ENCODE assay signal across 14 mouse cellular contexts in the genomic region with DNA sequence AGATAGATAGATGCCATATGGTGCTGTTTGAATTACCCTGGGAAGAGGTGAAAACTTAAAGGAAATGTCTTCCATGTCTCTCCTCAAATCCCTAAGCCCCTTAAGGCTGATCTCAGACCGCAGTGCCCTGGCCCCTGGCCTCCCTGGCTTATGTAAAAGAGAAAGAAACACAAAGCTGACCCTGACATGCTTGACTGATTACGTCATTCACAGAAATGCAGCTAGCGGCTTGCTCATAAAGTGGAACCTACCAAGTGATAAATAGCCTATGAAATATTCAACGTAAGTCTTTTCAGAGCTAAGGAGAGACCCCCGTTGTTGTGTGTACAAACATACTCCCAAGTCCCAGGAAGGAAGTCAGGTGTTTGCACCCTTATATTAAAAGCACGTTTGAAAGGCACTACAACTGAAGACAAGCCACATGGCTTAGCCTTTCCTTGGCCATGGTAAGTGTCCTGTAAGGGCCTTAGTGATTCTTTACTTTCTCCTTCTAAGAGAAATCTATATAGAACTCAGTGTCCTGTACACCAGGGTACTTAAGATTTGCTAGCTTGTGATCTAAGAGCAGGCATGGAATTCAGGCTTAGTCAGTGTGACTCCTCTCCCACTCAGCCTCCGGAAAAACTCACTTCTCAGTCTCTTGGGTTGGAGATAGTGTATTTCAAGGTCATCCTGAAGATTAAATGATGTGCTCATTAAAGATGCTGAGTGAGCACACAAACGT. TPM values are rescaled to one million over a fixed set of nuclear protein-coding genes. Genes with fewer than 3 reads are reported as not detected.
DNase-seq lines count a peak whose midpoint lies in the region; ATAC-seq and TF ChIP-seq lines count a peak whose summit lies in the region.
"Had no signal": no experiment of that assay in that cellular context is flagged by ENCODE, and none has a peak within 500 bp of the region (broad histone marks: within the 10 kb centered on the region; RNA-seq: fewer than 3 reads in every experiment).

No protein-coding gene starts in this region.

- H3K9ac ChIP-seq in heart, embryonic 11.5 days (ENCODE audit: low read depth, low read length): no peak overlapping the region
- no peak overlapping the region for H3K9ac ChIP-seq in liver, adult 2 months (ENCODE audit: low read depth, low read length)
- no peak overlapping the region for H3K9ac ChIP-seq in CH12.LX (ENCODE audit: insufficient read depth, low read depth)
- no peak overlapping the region for H3K9ac ChIP-seq in liver, postnatal 0 days (replicated peaks)
- H3K9ac ChIP-seq: forebrain, embryonic 12.5 days; limb, embryonic 13.5 days had no signal

- H3K4me1 ChIP-seq in heart, embryonic 10.5 days: peaks cover 10% of the 10 kb centered on the region; the same call in 1 of the 2 replicates
- H3K4me1 ChIP-seq in heart, embryonic 11.5 days (ENCODE audit: control insufficient read depth, insufficient read depth, low read length): peaks cover 4% of the 10 kb centered on the region; the same call in 1 of the 2 replicates
- peaks cover 9% of the 10 kb centered on the region for H3K4me1 ChIP-seq in liver, adult 2 months (ENCODE audit: control insufficient read depth, insufficient read depth, low read length)
- H3K4me1 ChIP-seq in CH12.LX (ENCODE audit: control insufficient read depth in 1 of 2, insufficient read depth in 2 of 2): peaks cover 5 to 12% of the 10 kb centered on the region in 2 experiments
- peaks cover 8% of the 10 kb centered on the region; the same call in 1 of the 2 replicates for H3K4me1 ChIP-seq in liver, postnatal 0 days (ENCODE audit: insufficient read depth)

- TF ChIP-seq EP300 in CH12.LX (IDR thresholded peaks at IDR 0.05; ENCODE audit: low read length): no peak
- TF ChIP-seq EP300 in liver, postnatal 0 days (IDR thresholded peaks at IDR 0.05; ENCODE audit: low read depth): no peak

- in situ Hi-C loops in CH12.LX (cut with MboI; ENCODE audit: low pct_ligation_motif_present, low pct_unique_long_range_greater_than_20kb, low sequenced_read_pairs): no loop called here

- WGBS in heart, embryonic 10.5 days: 49% methylated on average over 8 of the region's 8 CpGs
- WGBS in heart, embryonic 11.5 days (ENCODE audit: insufficient replicate concordance): 43% methylated on average over 8 of the region's 8 CpGs
- WGBS in liver, adult 2 months: 41% methylated on average over 8 of the region's 8 CpGs
- WGBS in liver, postnatal 0 days (ENCODE audit: insufficient replicate concordance): 38% methylated on average over 8 of the region's 8 CpGs

- no peak for DNase-seq in heart, embryonic 10.5 days (ENCODE audit: low spot score)
- DNase-seq in liver, adult 2 months (ENCODE audit: extremely low read depth, low read depth, low spot score): peak; percentile 50
- DNase-seq in liver (no peak), CH12.LX (ENCODE audit: extremely low read depth) (no peak)
- DNase-seq in liver, postnatal 0 days: no peak
- DNase-seq in left cerebral cortex, adult 9 months (ENCODE audit: low spot score in 2 of 2): no peak
- no peak for DNase-seq in cerebellum, adult 18-20 months
- DNase-seq: gastrocnemius, postnatal 10 days; kidney, postnatal 14 days; lung, postnatal 36 days had no signal

- no peak for ATAC-seq in heart, embryonic 11.5 days (replicated peaks; ENCODE audit: insufficient number of reproducible peaks, low FRiP score, low TSS enrichment)
- no peak for ATAC-seq in liver, postnatal 0 days
- ATAC-seq: hindbrain, postnatal 0 days had no signal

- H3K27me3 ChIP-seq in heart, embryonic 10.5 days (ENCODE audit: insufficient read depth, poor library complexity, severe bottlenecking): no peaks in the 10 kb centered on the region
- no peaks in the 10 kb centered on the region for H3K27me3 ChIP-seq in heart, embryonic 11.5 days (ENCODE audit: control insufficient read depth, insufficient read depth, low read length)
- no peaks in the 10 kb centered on the region for H3K27me3 ChIP-seq in liver, adult 2 months (ENCODE audit: control insufficient read depth, insufficient read depth, low read length)
- no peaks in the 10 kb centered on the region for H3K27me3 ChIP-seq in CH12.LX (replicated peaks)
- no peaks in the 10 kb centered on the region for H3K27me3 ChIP-seq in liver, postnatal 0 days (ENCODE audit: insufficient read depth, low read length)
- H3K27me3 ChIP-seq: forebrain, embryonic 12.5 days; limb, embryonic 13.5 days had no signal

- no peaks in the 10 kb centered on the region for H3K9me3 ChIP-seq in heart, embryonic 10.5 days
- no peaks in the 10 kb centered on the region for H3K9me3 ChIP-seq in heart, embryonic 11.5 days (replicated peaks; ENCODE audit: control insufficient read depth, low read length)
- peaks cover 2% of the 10 kb centered on the region for H3K9me3 ChIP-seq in CH12.LX (replicated peaks; ENCODE audit: low read length)
- H3K9me3 ChIP-seq in liver, postnatal 0 days (ENCODE audit: low read length): no peaks in the 10 kb centered on the region
- H3K9me3 ChIP-seq: forebrain, embryonic 12.5 days; limb, embryonic 13.5 days had no signal

- H3K4me3 ChIP-seq in heart, embryonic 10.5 days: no peak overlapping the region
- H3K4me3 ChIP-seq in heart, embryonic 11.5 days (ENCODE audit: low read depth, low read length): no peak overlapping the region
- no peak overlapping the region for H3K4me3 ChIP-seq in liver, adult 2 months (ENCODE audit: insufficient read depth, low read depth, low read length)
- H3K4me3 ChIP-seq in CH12.LX (replicated peaks in 1 of 3; ENCODE audit: low read depth in 2 of 3, low read length in 2 of 3, poor library complexity in 1 of 3): no peak overlapping the region
- H3K4me3 ChIP-seq in liver, postnatal 0 days (ENCODE audit: low read depth, low read length): no peak overlapping the region
- H3K4me3 ChIP-seq: forebrain, embryonic 12.5 days; limb, embryonic 13.5 days had no signal

- TF ChIP-seq CTCF in liver, adult 2 months (IDR thresholded peaks at IDR 0.05; ENCODE audit: low read depth, low read length): no peak
- TF ChIP-seq CTCF in CH12.LX (conservative IDR thresholded peaks at IDR 0.05 in 1 of 2, IDR thresholded peaks at IDR 0.05 in 1 of 2; ENCODE audit: low read depth in 2 of 2, low read length in 2 of 2): no peak
- TF ChIP-seq CTCF in liver, postnatal 0 days (IDR thresholded peaks at IDR 0.05; ENCODE audit: low read depth): no peak

- no peak overlapping the region for H3K4me2 ChIP-seq in heart, embryonic 11.5 days
- H3K4me2 ChIP-seq in CH12.LX (ENCODE audit: insufficient read depth, low read depth, poor library complexity, severe bottlenecking): peak overlapping the region; percentile 45
- no peak overlapping the region for H3K4me2 ChIP-seq in liver, postnatal 0 days (ENCODE audit: low read depth, low read length)
- H3K4me2 ChIP-seq: forebrain, embryonic 12.5 days; limb, embryonic 13.5 days had no signal

- TF ChIP-seq POLR2A in liver, adult 2 months (IDR thresholded peaks at IDR 0.05; ENCODE audit: extremely low read depth, insufficient read depth, low read length): no peak
- TF ChIP-seq POLR2A in CH12.LX (IDR thresholded peaks at IDR 0.05; ENCODE audit: low read depth, low read length): no peak; the same call in 1 of the 2 replicates

- H3K27ac ChIP-seq in heart, embryonic 10.5 days: peak overlapping the region; percentile 29; the same call in 1 of the 2 replicates
- H3K27ac ChIP-seq in heart, embryonic 11.5 days (ENCODE audit: low read depth, low read length): no peak overlapping the region
- peak overlapping the region; percentile 26; the same call in 1 of the 2 replicates for H3K27ac ChIP-seq in liver, adult 2 months (replicated peaks; ENCODE audit: insufficient read depth, low read depth, low read length)
- H3K27ac ChIP-seq in CH12.LX (ENCODE audit: insufficient read depth, low read depth): no peak overlapping the region
- 0 out of 2 replicates have a peak overlapping the region, but pooled peaks have one; percentile 39 for H3K27ac ChIP-seq in liver, postnatal 0 days (ENCODE audit: low read depth)
- H3K27ac ChIP-seq: forebrain, embryonic 12.5 days; hindbrain, postnatal 0 days; limb, embryonic 13.5 days had no signal

- no peak for TF ChIP-seq RAD21 in CH12.LX (IDR thresholded peaks at IDR 0.05; ENCODE audit: low read depth, low read length)

- H3K36me3 ChIP-seq in heart, embryonic 10.5 days: peaks cover 6% of the 10 kb centered on the region; the same call in 1 of the 2 replicates
- H3K36me3 ChIP-seq in heart, embryonic 11.5 days (ENCODE audit: control insufficient read depth, insufficient read depth, low read length): no peaks in the 10 kb centered on the region
- H3K36me3 ChIP-seq in liver, adult 2 months (ENCODE audit: control insufficient read depth, insufficient read depth, low read length): no peaks in the 10 kb centered on the region
- no peaks in the 10 kb centered on the region for H3K36me3 ChIP-seq in CH12.LX (replicated peaks in 1 of 2; ENCODE audit: control insufficient read depth in 1 of 2, insufficient read depth in 1 of 2, low read length in 1 of 2)
- H3K36me3 ChIP-seq in liver, postnatal 0 days (replicated peaks; ENCODE audit: insufficient read depth, low read length): 0 out of 2 replicates have a peak, but pooled peaks cover 2% of the 10 kb centered on the region
- H3K36me3 ChIP-seq: forebrain, embryonic 12.5 days had no signal

- peaks cover 8% of the 10 kb centered on the region; the same call in 1 of the 2 replicates for H3K79me2 ChIP-seq in liver, adult 2 months (ENCODE audit: control insufficient read depth, insufficient read depth, low read length)
- 0 out of 2 replicates have a peak, but pooled peaks cover 2% of the 10 kb centered on the region for H3K79me2 ChIP-seq in CH12.LX (replicated peaks; ENCODE audit: control insufficient read depth, extremely low read depth, insufficient read depth, poor library complexity, severe bottlenecking)

- dilution Hi-C loops in CH12.LX (cut with MboI; ENCODE audit: extremely low pct_ligation_motif_present, extremely low pct_unique_long_range_greater_than_20kb, low sequenced_read_pairs): no loop called here

RNA-seq across cellular contexts. Expression of a gene that starts 8.1 kb away (rescaled TPM):
- polyA plus RNA-seq in heart, embryonic 10.5 days (2016; fragmentation: Nextera tagmentation; extraction: Ambion mirVana): 1.7 and 1.9 TPM in 2 replicates
- 1.8 and 2.4 TPM in 2 replicates for polyA plus RNA-seq in heart, embryonic 11.5 days (2014; fragmentation: Nextera tagmentation; extraction: Ambion mirVana)
- 4.6 and 5.9 TPM in 2 replicates for total RNA-seq in liver, adult 2 months (2014; rRNA removed)
- polyA plus RNA-seq in liver, adult 2 months (2012; rRNA removed): 0.26 and 0.50 TPM in 2 replicates
- 0.84 and 0.85 TPM in 2 replicates for total RNA-seq in CH12.LX (2012; rRNA removed)
- 0.13 and 0.15 TPM in 2 replicates for total RNA-seq in CH12.LX (2014; rRNA removed)
- 0.46 and 0.50 TPM in 2 replicates for polyA plus RNA-seq in CH12.LX (2012; ENCODE audit: insufficient read length, low read depth)
- polyA plus RNA-seq in liver, postnatal 0 days (2015; fragmentation: Nextera tagmentation; extraction: Ambion mirVana): 0.89 and 1.2 TPM in 2 replicates

RNA-seq across cellular contexts. Expression of a gene that starts 53.6 kb away (rescaled TPM):
- 26.6 and 28.4 TPM in 2 replicates for polyA plus RNA-seq in heart, embryonic 10.5 days (2016; fragmentation: Nextera tagmentation; extraction: Ambion mirVana)
- polyA plus RNA-seq in heart, embryonic 11.5 days (2014; fragmentation: Nextera tagmentation; extraction: Ambion mirVana): 28.1 and 31.1 TPM in 2 replicates
- total RNA-seq in liver, adult 2 months (2014; rRNA removed): 45.2 and 47.9 TPM in 2 replicates
- polyA plus RNA-seq in liver, adult 2 months (2012; rRNA removed): 14.3 and 17.4 TPM in 2 replicates
- total RNA-seq in CH12.LX (2012; rRNA removed): 12.2 and 13.3 TPM in 2 replicates
- 2.7 and 3.4 TPM in 2 replicates for total RNA-seq in CH12.LX (2014; rRNA removed)
- 3.1 and 3.7 TPM in 2 replicates for polyA plus RNA-seq in CH12.LX (2012; ENCODE audit: insufficient read length, low read depth)
- polyA plus RNA-seq in liver, postnatal 0 days (2015; fragmentation: Nextera tagmentation; extraction: Ambion mirVana): 35.5 and 41.5 TPM in 2 replicates

Comparison
In these comparisons a context has a peak if more than half of its experiments do, and no peak if none do; other contexts are left out.
1. H3K27ac ChIP-seq: peak in heart, embryonic 10.5 days (single experiment), liver, adult 2 months (single experiment) and liver, postnatal 0 days (single experiment); none in heart, embryonic 11.5 days (single experiment) and CH12.LX (single experiment).